Mouse (Mus musculus) lung, postnatal 0 days (tissue): ENCODE measurements at regions not wholly inside any gene's neighbourhood (a gene's known extent, or its start where the extent isn't known, plus 50 kb on each side); places are given as distances from the start of the nearest gene placed in this dataset.

ENCODE experiments used
- CTCF ChIP-seq: IDR thresholded peaks from 2 replicates; pipeline ENCODE4 v1.5.1; 2016; ENCODE audit warnings: antibody characterized with exemption, mild to moderate bottlenecking
- EP300 ChIP-seq: IDR thresholded peaks from 2 replicates; pipeline ENCODE4 v1.6.1; 2016; ENCODE audit warnings: antibody characterized with exemption, mild to moderate bottlenecking, control low read depth

DNA sequence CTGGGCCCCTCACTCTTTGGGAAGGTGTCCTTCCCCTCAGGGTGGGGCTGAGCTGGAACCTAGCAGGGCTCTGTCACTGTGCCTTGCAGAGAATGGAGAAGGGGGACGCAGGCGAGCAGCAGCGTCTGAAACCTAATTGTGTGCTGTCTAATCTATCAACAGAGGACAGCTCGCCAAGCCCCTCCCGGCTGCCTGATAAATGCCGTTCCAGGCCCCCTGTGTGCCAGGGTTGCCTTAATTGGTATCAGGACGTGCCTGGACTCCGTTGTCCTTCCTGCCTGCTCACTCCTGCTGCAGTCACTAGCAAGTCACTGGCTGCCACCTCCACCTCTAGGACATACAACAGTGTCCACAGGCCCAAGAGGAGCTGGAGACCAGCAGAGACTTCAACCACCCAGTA lies 72.6 kb downstream of the Cstad start:
- no peak for TF ChIP-seq CTCF
- no peak for TF ChIP-seq EP300
